Mouse (Mus musculus) forebrain, embryonic 10.5 days (tissue): ENCODE data around the gene Tcte2. TPM values are rescaled to one million over a fixed set of nuclear protein-coding genes. Genes with fewer than 3 reads are reported as not detected.

ENCODE experiments used
- DNase-seq: peaks from one replicate; pipeline ENCODE4 v3.0.0-alpha.2; 2017; ENCODE audit warnings: low spot score; ENCODE audit errors: extremely low spot score
- H3K27ac ChIP-seq: fragments of 300-500 bp; sonication (generic); 2 replicates; pipeline ENCODE4 v1.5.1; 2016; ENCODE audit warnings: mild to moderate bottlenecking
- H3K27me3 ChIP-seq: fragments of 300-500 bp; sonication (generic); 2 replicates; pipeline ENCODE4 v1.6.1; 2016; ENCODE audit warnings: mild to moderate bottlenecking; ENCODE audit not compliant: poor library complexity, severe bottlenecking
- H3K36me3 ChIP-seq: fragments of 300-500 bp; sonication (generic); replicated peaks from 2 replicates; pipeline ENCODE4 v1.6.1; 2016; ENCODE audit warnings: mild to moderate bottlenecking, moderate library complexity
- H3K4me1 ChIP-seq: fragments of 300-500 bp; sonication (generic); 2 replicates; pipeline ENCODE4 v1.6.1; 2016
- H3K4me3 ChIP-seq: fragments of 300-500 bp; sonication (generic); 2 replicates; pipeline ENCODE4 v1.5.1; 2016; ENCODE audit warnings: mild to moderate bottlenecking, moderate library complexity
- H3K9me3 ChIP-seq: fragments of 300-500 bp; sonication (generic); 2 replicates; pipeline ENCODE4 v1.6.1; 2016; ENCODE audit warnings: mild to moderate bottlenecking, moderate library complexity
- WGBS: fragments of 180-500 bp; shearing (Covaris S2); methylation state at CpG from one replicate; pipeline ENCODE4 v1.1.7; 2016; 5-methylcytosine and 5-hydroxymethylcytosine counted together
- polyA plus RNA-seq: library from polyadenylated mRNA; unstranded; fragments of >200 nt; fragmentation: Nextera tagmentation; extraction: Ambion mirVana; gene quantifications from 2 replicates; pipeline ENCODE4 v1.2.1, GENCODE M21; 2016

The Tcte2 gene
- polyA plus RNA-seq, 1 experiment from 2014 or later: 6.6 TPM

DNA sequence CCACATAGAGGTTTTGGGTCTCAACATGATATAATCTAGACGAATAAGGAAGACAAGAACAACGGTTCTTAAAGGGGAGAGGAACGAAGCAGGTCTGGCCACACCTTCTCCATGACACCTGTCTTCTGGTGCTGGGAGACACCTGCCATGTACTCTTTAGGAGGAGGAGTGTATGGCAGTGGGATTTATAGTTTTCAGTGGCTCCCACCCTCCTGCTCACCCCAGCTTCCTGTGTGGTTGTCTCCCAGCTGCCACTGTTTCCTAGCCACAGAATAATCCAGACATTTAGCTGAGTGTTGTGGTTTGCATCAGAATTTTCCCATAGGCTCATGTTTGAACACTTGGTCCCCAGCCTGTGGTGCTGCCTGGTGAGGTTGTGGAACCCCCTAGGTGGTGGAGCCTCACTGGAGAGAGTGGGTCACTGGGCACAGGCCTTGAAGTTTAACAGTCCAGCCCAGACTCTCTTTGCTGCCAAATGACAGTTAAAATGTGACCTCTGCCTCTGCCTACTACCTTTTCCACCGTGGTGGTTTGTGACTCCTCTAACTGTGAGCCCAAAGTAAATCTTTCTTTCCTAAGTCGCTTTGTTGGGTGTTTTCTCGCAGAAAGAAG, 86.8 kb downstream of the Tcte2 start:
- H3K36me3 ChIP-seq: peaks cover 3% of the 10 kb centered on the region; the same call in 1 of the 2 replicates
- H3K27me3 ChIP-seq: no peaks in the 10 kb centered on the region
- H3K4me1 ChIP-seq: peaks cover 54% of the 10 kb centered on the region
- H3K4me3 ChIP-seq: no peak overlapping the region
- H3K9me3 ChIP-seq: no peaks in the 10 kb centered on the region
- H3K27ac ChIP-seq: no peak overlapping the region
- 90% methylated on average over 6 of the region's 6 CpGs for WGBS
- no peak for DNase-seq

DNA sequence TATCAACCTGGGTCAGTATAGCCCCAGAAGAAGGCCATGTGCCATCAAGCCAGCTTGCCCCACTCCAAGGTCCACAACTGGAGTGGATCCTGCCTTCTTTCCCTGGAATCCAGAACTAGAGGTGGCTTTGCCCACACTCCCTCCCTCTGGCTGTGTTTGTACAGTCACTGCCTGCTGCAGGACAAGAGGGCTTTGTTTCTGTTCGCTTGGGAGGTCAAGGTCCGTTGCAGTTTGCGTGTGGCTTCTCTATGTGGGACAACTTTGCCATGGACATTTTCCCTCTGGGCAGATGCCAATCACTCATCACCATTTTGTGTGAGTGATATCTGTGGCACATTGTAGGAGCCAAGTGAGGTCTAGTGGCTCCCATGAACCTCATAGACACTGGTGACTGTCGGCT, 89.9 kb downstream of the Tcte2 start:
- Histone ChIP-seq H3K36me3 (no peaks in the 10 kb centered on the region), H3K4me3 (no peak overlapping the region), H3K27ac (peak overlapping the region; percentile 75), H3K4me1 (peaks cover 64% of the 10 kb centered on the region), H3K27me3 (no peaks in the 10 kb centered on the region), H3K9me3 (no peaks in the 10 kb centered on the region)
- WGBS: 73% methylated on average over 4 of the region's 4 CpGs
- no peak for DNase-seq

DNA sequence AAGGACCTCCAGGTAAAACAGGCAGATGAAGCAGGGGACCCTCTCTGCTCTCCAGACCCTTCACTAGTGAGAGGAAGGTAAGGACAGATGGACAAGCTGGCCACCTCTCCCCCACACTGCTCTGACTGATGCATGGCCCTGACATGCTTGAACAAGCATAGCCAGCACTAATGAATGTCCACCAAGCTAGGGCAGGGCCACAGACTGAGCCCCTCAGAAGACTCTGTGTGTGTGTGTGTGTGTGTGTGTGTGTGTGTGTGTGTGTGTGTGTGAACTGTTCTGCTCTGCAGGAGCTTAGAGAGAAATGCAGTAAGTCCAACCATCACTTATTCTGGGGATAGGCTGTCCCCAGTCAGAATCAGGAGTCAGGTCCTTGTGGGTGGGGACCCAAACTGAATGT, 91.4 kb downstream of the Tcte2 start:
- peak overlapping the region; percentile 95 for H3K27ac ChIP-seq
- DNase-seq: no peak
- no peaks in the 10 kb centered on the region for H3K36me3 ChIP-seq
- H3K4me1 ChIP-seq: peaks cover 68% of the 10 kb centered on the region
- H3K27me3 ChIP-seq: no peaks in the 10 kb centered on the region
- H3K9me3 ChIP-seq: no peaks in the 10 kb centered on the region
- H3K4me3 ChIP-seq: no peak overlapping the region

GRCm38 (mm10) chr17:13669206-13669605, 92.4 kb downstream of the Tcte2 start:
- Histone ChIP-seq H3K36me3 (no peaks in the 10 kb centered on the region), H3K4me3 (peak overlapping the region; percentile 37), H3K4me1 (peaks cover 72% of the 10 kb centered on the region), H3K27ac (peak overlapping the region; percentile 95), H3K9me3 (no peaks in the 10 kb centered on the region), H3K27me3 (no peaks in the 10 kb centered on the region)
- DNase-seq: peak; percentile 28
- 21% methylated on average over 8 of the region's 8 CpGs for WGBS

- H3K4me1 ChIP-seq: peaks cover 79% of the 10 kb centered on the region
These were observed 93.3 kb downstream of the Tcte2 start for GRCm38 (mm10) chr17:13668052-13669015.

GRCm38 (mm10) chr17:13667006-13667405, 94.6 kb downstream of the Tcte2 start:
- peak; percentile 47 for DNase-seq
- Histone ChIP-seq H3K4me3 (peak overlapping the region; percentile 0; the same call in 1 of the 2 replicates), H3K9me3 (no peaks in the 10 kb centered on the region), H3K27ac (peak overlapping the region; percentile 95), H3K27me3 (no peaks in the 10 kb centered on the region), H3K4me1 (peaks cover 92% of the 10 kb centered on the region), H3K36me3 (no peaks in the 10 kb centered on the region)
- 30% methylated on average over 3 of the region's 3 CpGs for WGBS

More at GRCm38 (mm10) chr17:13668052-13669015, 93.3 kb downstream of the Tcte2 start:
- H3K36me3 ChIP-seq: no peaks in the 10 kb centered on the region
- H3K4me3 ChIP-seq: peak overlapping the region; percentile 37
- peak; percentile 75 for DNase-seq
- 4% methylated on average over 16 of the region's 16 CpGs for WGBS
- H3K9me3 ChIP-seq: no peaks in the 10 kb centered on the region
- H3K27ac ChIP-seq: peak overlapping the region; percentile 95
- H3K27me3 ChIP-seq: no peaks in the 10 kb centered on the region

DNA sequence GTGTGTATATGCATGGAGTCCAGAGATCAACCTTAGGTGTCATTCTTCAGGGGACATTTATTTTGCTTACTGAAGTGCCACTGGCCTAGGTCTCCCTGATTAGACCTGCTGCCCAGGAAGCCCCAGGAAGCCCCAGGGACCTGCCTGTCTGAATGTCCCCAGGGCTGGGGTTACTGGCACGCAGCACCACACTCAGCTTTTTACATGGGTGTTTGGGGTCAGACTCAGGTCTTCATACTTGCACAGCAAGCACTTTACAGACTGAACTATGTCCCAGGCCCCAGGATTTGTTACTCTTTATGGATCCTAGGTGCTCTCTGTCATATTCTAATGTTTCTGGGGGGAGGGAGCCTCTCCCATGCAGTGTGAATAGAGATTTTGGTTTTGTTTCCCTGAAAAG, 95.9 kb downstream of the Tcte2 start:
- no peak overlapping the region for H3K4me3 ChIP-seq
- 77% methylated on average over 1 of the region's 1 CpGs for WGBS
- no peaks in the 10 kb centered on the region for H3K27me3 ChIP-seq
- H3K4me1 ChIP-seq: peaks cover 89% of the 10 kb centered on the region
- H3K27ac ChIP-seq: peak overlapping the region; percentile 95
- no peaks in the 10 kb centered on the region for H3K9me3 ChIP-seq
- H3K36me3 ChIP-seq: no peaks in the 10 kb centered on the region
- DNase-seq: no peak

- WGBS: 62% methylated on average over 13 of the region's 13 CpGs
- Histone ChIP-seq H3K4me3 (no peak overlapping the region), H3K4me1 (peaks cover 84% of the 10 kb centered on the region), H3K36me3 (no peaks in the 10 kb centered on the region), H3K9me3 (no peaks in the 10 kb centered on the region), H3K27ac (peak overlapping the region; percentile 58; the same call in 1 of the 2 replicates), H3K27me3 (no peaks in the 10 kb centered on the region)
- DNase-seq: no peak
These were observed 98.0 kb downstream of the Tcte2 start for GRCm38 (mm10) chr17:13663386-13664166.

Other genes with a start within 250 kb of the Tcte2 start
- gene Afdn, start 1.3 kb downstream of the Tcte2 start, polyA plus RNA-seq: 80.9 and 82.9 TPM in 2 replicates
- not detected in 2 replicates for gene Gm7168, start 186.5 kb upstream of the Tcte2 start, polyA plus RNA-seq
- gene Gm7356, start 241.9 kb upstream of the Tcte2 start, polyA plus RNA-seq: not detected in 2 replicates